Mouse (Mus musculus): Measurements from ENCODE around the gene Themis3.

DNA sequence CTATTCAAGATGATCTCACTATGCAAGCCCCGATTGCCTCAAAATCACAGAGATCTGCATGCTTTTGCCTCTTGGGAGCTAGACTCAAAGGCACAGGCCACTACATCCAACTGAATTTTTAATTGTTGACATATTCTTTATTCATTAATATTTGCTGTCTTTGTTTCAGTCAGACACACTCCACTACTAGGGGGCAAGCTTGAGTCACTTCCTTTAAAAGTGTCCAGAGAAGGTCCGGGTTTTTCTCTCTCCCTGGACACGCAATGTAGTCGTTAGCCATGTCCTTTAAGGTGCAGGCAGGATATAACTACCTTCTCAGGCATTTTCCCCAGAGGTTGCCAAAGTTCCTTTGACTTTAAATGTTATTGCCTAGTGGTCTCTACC is 21.8 kb downstream of the Themis3 start:
- no peak for TF ChIP-seq CTCF (IDR thresholded peaks at IDR 0.05; ENCODE audit: low read depth, low read length)
- no peak for TF ChIP-seq POLR2A (IDR thresholded peaks at IDR 0.05; ENCODE audit: borderline replicate concordance, low read depth, low read length)

Measured in bone marrow macrophage, adult 2 months (primary cell).